Comparison of ENCODE assay signal across 7 mouse cellular contexts in the genomic region with DNA sequence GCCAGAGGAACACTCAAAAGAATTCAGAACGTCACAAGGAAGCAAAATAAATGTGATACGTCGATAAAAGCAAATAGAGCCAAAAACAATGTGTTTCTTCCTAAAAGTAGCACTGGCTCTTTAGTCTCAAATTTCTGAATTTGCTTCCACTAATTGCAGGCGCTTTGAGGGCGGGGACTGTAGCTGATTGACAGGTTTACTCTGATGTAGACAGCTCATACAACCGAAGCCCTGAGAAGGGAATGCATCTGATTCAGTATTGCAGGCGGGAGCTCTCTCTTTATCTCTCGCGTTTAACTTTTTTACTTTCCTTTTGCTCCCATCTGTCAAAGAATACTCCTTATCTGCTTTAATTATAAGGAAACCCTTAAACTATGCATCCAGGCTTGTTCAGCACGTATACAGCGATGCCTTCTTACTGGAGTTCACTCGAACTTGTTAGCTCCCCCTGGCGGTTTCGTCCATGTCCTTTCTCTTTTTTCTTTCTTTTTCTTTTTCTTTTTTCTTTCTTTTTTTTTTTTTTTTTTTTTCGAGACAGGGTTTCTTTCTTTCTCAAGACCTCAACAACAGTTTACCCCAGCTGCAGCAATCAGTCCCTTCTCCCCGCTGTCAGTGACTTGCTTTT.
DNase-seq lines count a peak whose midpoint lies in the region; ATAC-seq and TF ChIP-seq lines count a peak whose summit lies in the region.

No protein-coding gene starts in this region.

- no peaks in the 10 kb centered on the region for H3K4me1 ChIP-seq in hindbrain, postnatal 0 days (ENCODE audit: insufficient read depth, low read length)

- CTCF ChIA-PET in Patski (lab: Charles Lee): no interaction called here

- H3K9ac ChIP-seq in hindbrain, postnatal 0 days (replicated peaks; ENCODE audit: low read length): no peak overlapping the region

- in situ Hi-C loops in Patski (cut with MboI; ENCODE audit: low pct_unique_long_range_greater_than_20kb): loop anchor here (25.0 kb wide), 1 partner anchor 857 kb away; no protein-coding TSS in a partner anchor

- POLR2A ChIA-PET in Patski (lab: Charles Lee): interaction anchor here (0.9 kb wide), 1 partner anchor 13 kb away, joined by 3 read pairs; no protein-coding TSS in a partner anchor

- H3K27me3 ChIP-seq in Patski: peaks cover 9% of the 10 kb centered on the region
- peaks cover 4% of the 10 kb centered on the region; the same call in 1 of the 2 replicates for H3K27me3 ChIP-seq in hindbrain, postnatal 0 days (ENCODE audit: insufficient read depth, low read length)

- H3K27ac ChIP-seq in hindbrain, postnatal 0 days: no peak overlapping the region

- H3K36me3 ChIP-seq in hindbrain, postnatal 0 days (ENCODE audit: insufficient read depth, low read length): no peaks in the 10 kb centered on the region

- no peak for ATAC-seq in Patski
- ATAC-seq in hindbrain, postnatal 0 days: peak; percentile 71

- WGBS in hindbrain, postnatal 0 days: 26% methylated on average over 16 of the region's 16 CpGs

- TF ChIP-seq CTCF in Patski (IDR thresholded peaks at IDR 0.05): peak; percentile 60
- TF ChIP-seq CTCF in hindbrain, postnatal 0 days (IDR thresholded peaks at IDR 0.05; ENCODE audit: low read depth): peak; percentile 72

- H3K4me2 ChIP-seq in hindbrain, postnatal 0 days (ENCODE audit: low read depth, low read length): peak overlapping the region; percentile 56

- H3K4me3 ChIP-seq in hindbrain, postnatal 0 days (ENCODE audit: low read length): peak overlapping the region; percentile 31

- H3K9me3 ChIP-seq in hindbrain, postnatal 0 days (ENCODE audit: low read length): no peaks in the 10 kb centered on the region

- no peak for DNase-seq in Patski (ENCODE audit: low read depth, low spot score)
- peak; percentile 51 to 54 for DNase-seq in cerebellum, adult 18-20 months
- DNase-seq in forelimb bud, embryonic 11.5 days (ENCODE audit: low read depth, low spot score): peak; percentile 77
- DNase-seq in hindbrain, postnatal 0 days (ENCODE audit: low spot score): peak; percentile 87
- DNase-seq in left cerebral cortex, adult 11 months (ENCODE audit: low spot score): peak; percentile 25
- DNase-seq in lung, postnatal 25 days (ENCODE audit: low spot score): peak; percentile 46
- peak; percentile 69 to 79 for DNase-seq in right cerebral cortex, postnatal 10 days (ENCODE audit: low spot score in 2 of 2)
